Mouse (Mus musculus): ENCODE measurements around the gene 4921539E11Rik. TPM values are rescaled to one million over a fixed set of nuclear protein-coding genes. Genes with fewer than 3 reads are reported as not detected.
A peak's percentile ranks its signal among the peaks of the same experiment; 100 is the strongest.

The 4921539E11Rik gene
- total RNA-seq, 2 experiments from 2014 or later = not detected

GRCm38 (mm10) chr4:103247249-103247648 lies 43.4 kb downstream of the 4921539E11Rik start:
- no peak for DNase-seq (ENCODE audit: low spot score)

GRCm38 (mm10) chr4:103232156-103232555 lies 58.5 kb downstream of the 4921539E11Rik start:
- no peak for DNase-seq (ENCODE audit: low spot score)

GRCm38 (mm10) chr4:103222854-103223253 lies 67.8 kb downstream of the 4921539E11Rik start:
- no peak for DNase-seq (ENCODE audit: low spot score)

GRCm38 (mm10) chr4:103221789-103222188 lies 68.9 kb downstream of the 4921539E11Rik start:
- no peak for DNase-seq (ENCODE audit: low spot score)

- no peak for DNase-seq (ENCODE audit: low spot score)
These were observed 71.7 kb downstream of the 4921539E11Rik start for GRCm38 (mm10) chr4:103219011-103219410.

- DNase-seq (ENCODE audit: low spot score) = no peak
These were observed 74.6 kb downstream of the 4921539E11Rik start for GRCm38 (mm10) chr4:103216046-103216445.

GRCm38 (mm10) chr4:103214925-103215820 lies 75.5 kb downstream of the 4921539E11Rik start, which contains the start of gene Slc35d1:
TSS of gene Slc35d1 (minus strand) at chr4:103215164.
- DNase-seq (ENCODE audit: low spot score) = peak; percentile 72

- DNase-seq (ENCODE audit: low spot score) = peak; percentile 68
These were observed 76.2 kb downstream of the 4921539E11Rik start for GRCm38 (mm10) chr4:103214498-103214924.

- DNase-seq (ENCODE audit: low spot score) = no peak
These were observed 76.7 kb downstream of the 4921539E11Rik start for GRCm38 (mm10) chr4:103213859-103214497.

- DNase-seq (ENCODE audit: low spot score) = no peak
These were observed 82.1 kb downstream of the 4921539E11Rik start for GRCm38 (mm10) chr4:103208553-103208952.

- DNase-seq (ENCODE audit: low spot score) = no peak
These were observed 87.0 kb downstream of the 4921539E11Rik start for GRCm38 (mm10) chr4:103203646-103204045.

- no peak for DNase-seq (ENCODE audit: low spot score)
These were observed 90.6 kb downstream of the 4921539E11Rik start for GRCm38 (mm10) chr4:103200046-103200445.

- DNase-seq (ENCODE audit: low spot score) = no peak
These were observed 91.6 kb downstream of the 4921539E11Rik start for GRCm38 (mm10) chr4:103199086-103199485.

- DNase-seq (ENCODE audit: low spot score) = no peak
These were observed 93.3 kb downstream of the 4921539E11Rik start for GRCm38 (mm10) chr4:103197401-103197800.

- no peak for DNase-seq (ENCODE audit: low spot score)
These were observed 98.2 kb downstream of the 4921539E11Rik start for GRCm38 (mm10) chr4:103192421-103192820.

- DNase-seq (ENCODE audit: low spot score) = no peak
These were observed 101.7 kb downstream of the 4921539E11Rik start for GRCm38 (mm10) chr4:103188786-103189640.

Other genes with a start within 250 kb of the 4921539E11Rik start
- gene Mier1, start 176.5 kb downstream of the 4921539E11Rik start, total RNA-seq (2021) = 10 to 100 TPM; 19.4 to 21.6 TPM
- under 1 TPM; 0.53 to 0.59 TPM for gene Wdr78, start 176.3 kb downstream of the 4921539E11Rik start, total RNA-seq (2021)
- gene Slc35d1, start 75.7 kb downstream of the 4921539E11Rik start, total RNA-seq (2021) = 1 to 10 TPM; 6.0 to 7.4 TPM
- gene Oma1, start 22.9 kb upstream of the 4921539E11Rik start, total RNA-seq (2021) = 10 to 100 TPM; 25.6 to 29.0 TPM

Data from gastrocnemius, adult 18-20 months (tissue).